Comparison of ENCODE assay signal across 12 mouse cellular contexts in the genomic region with DNA sequence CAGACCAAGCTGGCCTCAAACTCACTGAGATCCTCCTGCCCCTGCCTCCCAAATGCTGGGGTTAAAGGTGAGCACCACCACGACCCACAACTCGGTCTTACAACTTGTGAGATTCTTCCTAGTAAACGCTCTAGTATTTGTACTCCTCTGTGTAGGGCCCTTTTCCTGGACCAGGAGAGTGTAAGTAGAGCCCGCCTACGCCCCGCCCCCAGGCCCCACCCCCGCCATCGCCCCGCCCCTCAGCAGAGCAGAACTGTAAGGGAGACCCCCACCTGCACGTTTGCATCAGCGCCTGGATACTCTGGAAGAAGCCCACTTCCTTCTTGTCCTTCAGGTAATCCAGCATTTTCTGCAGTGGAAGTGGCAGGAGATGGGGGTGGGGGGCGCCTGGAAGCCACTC.
DNase-seq lines count a peak whose midpoint lies in the region; ATAC-seq and TF ChIP-seq lines count a peak whose summit lies in the region.
"Had no signal": no experiment of that assay in that cellular context is flagged by ENCODE, and none has a peak within 500 bp of the region (broad histone marks: within the 10 kb centered on the region; RNA-seq: fewer than 3 reads in every experiment).

No protein-coding gene starts in this region.

- H3K27me3 ChIP-seq in kidney, postnatal 0 days (ENCODE audit: insufficient read depth, low read length) = no peaks in the 10 kb centered on the region
- H3K27me3 ChIP-seq in limb, embryonic 10.5 days (ENCODE audit: low read depth, poor library complexity, severe bottlenecking) = peaks cover 13% of the 10 kb centered on the region; the same call in 1 of the 2 replicates

- no peak overlapping the region for H3K4me2 ChIP-seq in kidney, postnatal 0 days (ENCODE audit: low read length)

- no peaks in the 10 kb centered on the region for H3K36me3 ChIP-seq in kidney, postnatal 0 days (ENCODE audit: insufficient read depth, low read length)
- peaks cover 15% of the 10 kb centered on the region; the same call in 1 of the 2 replicates for H3K36me3 ChIP-seq in limb, embryonic 10.5 days

- no peak for TF ChIP-seq CTCF in kidney, postnatal 0 days (IDR thresholded peaks at IDR 0.05; ENCODE audit: low read depth)

- intact Hi-C loops in heart, postnatal 36 days (cut with DNase I) = no loop called here
- intact Hi-C loops in gastrocnemius, postnatal 36 days (cut with DNase I) = no loop called here

- no peak overlapping the region for H3K9ac ChIP-seq in kidney, postnatal 0 days (ENCODE audit: low read depth, low read length)

- peaks cover 12% of the 10 kb centered on the region; the same call in 1 of the 2 replicates for H3K4me1 ChIP-seq in kidney, postnatal 0 days (replicated peaks; ENCODE audit: insufficient read depth, low read length)
- H3K4me1 ChIP-seq in limb, embryonic 10.5 days = peaks cover 32% of the 10 kb centered on the region

- no peak overlapping the region for H3K4me3 ChIP-seq in kidney, postnatal 0 days (replicated peaks; ENCODE audit: low read depth, low read length)
- H3K4me3 ChIP-seq in limb, embryonic 10.5 days = peak overlapping the region; percentile 15
- H3K4me3 ChIP-seq: left cerebral cortex, adult 2 months had no signal

- DNase-seq in embryo, embryonic 9.5 days (ENCODE audit: extremely low spot score) = peak; percentile 38
- DNase-seq in embryo, embryonic 10 days (ENCODE audit: low spot score) = no peak
- no peak for DNase-seq in kidney, postnatal 0 days (ENCODE audit: low spot score)
- DNase-seq in kidney, adult 18-20 months = no peak
- DNase-seq in ZHBTc4 (ENCODE audit: low read depth, low spot score) = peak; percentile 37
- no peak for DNase-seq in limb, embryonic 10.5 days (ENCODE audit: low spot score)
- no peak for DNase-seq in heart, postnatal 36 days
- DNase-seq in gastrocnemius, postnatal 36 days = no peak
- DNase-seq: adrenal gland, postnatal 14 days; gastrocnemius, postnatal 10 days; lung, adult 18-20 months had no signal

- ATAC-seq in kidney, postnatal 0 days (replicated peaks; ENCODE audit: low FRiP score, low read depth) = 0 out of 2 replicates have a peak, but pooled peaks have one; percentile 31

- no peak overlapping the region for H3K27ac ChIP-seq in kidney, postnatal 0 days
- H3K27ac ChIP-seq in limb, embryonic 10.5 days = no peak overlapping the region
- H3K27ac ChIP-seq: left cerebral cortex, adult 2 months had no signal

- 8% methylated on average over 12 of the region's 12 CpGs for WGBS in kidney, postnatal 0 days
- WGBS in limb, embryonic 10.5 days = 3% methylated on average over 12 of the region's 12 CpGs

- no peaks in the 10 kb centered on the region for H3K9me3 ChIP-seq in kidney, postnatal 0 days (replicated peaks; ENCODE audit: low read length)
- H3K9me3 ChIP-seq in limb, embryonic 10.5 days (replicated peaks) = no peaks in the 10 kb centered on the region

Comparison
In these comparisons a context has a peak if more than half of its experiments do, and no peak if none do; other contexts are left out.
1. DNase-seq: peak in embryo, embryonic 9.5 days (single experiment) and ZHBTc4 (single experiment); none in embryo, embryonic 10 days (single experiment), kidney, postnatal 0 days (single experiment), kidney, adult 18-20 months (single experiment), limb, embryonic 10.5 days (single experiment), heart, postnatal 36 days (0 of 2) and gastrocnemius, postnatal 36 days (0 of 2).